Mouse (Mus musculus): ENCODE data around the gene Bcl11b. TPM values are rescaled to one million over a fixed set of nuclear protein-coding genes. Genes with fewer than 3 reads are reported as not detected.

Bcl11b gene
- 34.3 TPM for polyA plus RNA-seq (2017; shearing (Covaris generic))

DNA sequence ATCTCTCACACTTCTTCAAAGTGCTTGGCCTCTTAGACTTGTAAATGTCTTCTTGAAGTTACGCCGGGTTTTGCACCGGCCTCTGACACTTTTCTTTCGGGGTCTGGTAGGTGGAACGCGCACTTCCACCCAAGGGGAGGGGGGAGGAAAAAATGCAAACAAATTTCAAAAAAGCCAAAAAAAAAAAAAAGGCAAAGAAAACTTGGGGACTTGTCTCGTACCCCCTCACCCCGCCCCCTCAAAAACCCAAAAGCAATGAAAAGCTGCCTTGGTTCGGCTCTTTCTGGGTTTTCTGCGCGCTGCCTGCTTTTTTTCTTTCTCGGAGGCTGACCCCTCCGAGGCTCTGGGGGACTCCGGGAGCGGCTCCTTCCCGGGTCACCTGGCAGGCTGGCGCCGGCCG, at the start of gene Bcl11b:
Bcl11b (minus strand) TSS at position 120 of the 400 bp plus-strand sequence.

Other genes with a start within 250 kb of the Bcl11b start
- gene Setd3, start 175.7 kb upstream of the Bcl11b start, polyA plus RNA-seq (2017; shearing (Covaris generic)), result 47.5 TPM
- 3.5 TPM for gene Ccnk, start 176.0 kb upstream of the Bcl11b start, polyA plus RNA-seq (2017; shearing (Covaris generic))